Mouse (Mus musculus): ENCODE measurements at regions not wholly inside any gene's neighbourhood (a gene's known extent, or its start where the extent isn't known, plus 50 kb on each side); places are given as distances from the start of the nearest gene placed in this dataset.

DNA sequence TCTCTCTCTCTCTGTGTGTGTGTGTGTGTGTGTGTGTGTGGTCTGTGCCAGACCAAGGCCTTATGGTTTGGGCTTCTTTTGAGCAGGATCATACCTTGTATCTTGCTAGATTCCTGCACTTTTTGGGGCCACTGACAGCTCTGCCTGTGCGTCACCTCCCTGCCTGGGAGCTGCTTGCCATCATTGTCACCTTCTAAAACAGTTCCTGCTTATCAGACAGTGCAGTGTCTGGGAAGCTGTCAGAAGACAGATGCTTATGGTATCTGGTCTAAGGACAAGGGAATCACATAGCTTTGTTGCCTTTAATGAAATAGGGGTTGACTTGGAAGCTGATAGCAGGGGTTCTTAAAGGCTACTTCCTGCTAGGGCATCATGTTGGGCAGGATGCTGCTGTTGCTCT, 114.1 kb upstream of the Spon1 start:
- Histone ChIP-seq H3K27ac (ENCODE audit: low read length) (no peak overlapping the region), H3K27me3 (ENCODE audit: control insufficient read depth, insufficient read depth, low read length) (no peaks in the 10 kb centered on the region), H3K4me1 (ENCODE audit: control insufficient read depth, insufficient read depth, low read length) (no peaks in the 10 kb centered on the region), H3K4me2 (ENCODE audit: low read depth, low read length) (no peak overlapping the region), H3K4me3 (replicated peaks; ENCODE audit: low read length) (no peak overlapping the region), H3K9me3 (replicated peaks; ENCODE audit: control insufficient read depth, low read length) (no peaks in the 10 kb centered on the region), H3K9ac (ENCODE audit: low read length) (no peak overlapping the region), H3K36me3 (ENCODE audit: control insufficient read depth, insufficient read depth, low read length) (no peaks in the 10 kb centered on the region)
- ATAC-seq (ENCODE audit: insufficient read depth, low FRiP score), result no peak
- WGBS, result 88% methylated on average over 1 of the region's 1 CpGs

DNA sequence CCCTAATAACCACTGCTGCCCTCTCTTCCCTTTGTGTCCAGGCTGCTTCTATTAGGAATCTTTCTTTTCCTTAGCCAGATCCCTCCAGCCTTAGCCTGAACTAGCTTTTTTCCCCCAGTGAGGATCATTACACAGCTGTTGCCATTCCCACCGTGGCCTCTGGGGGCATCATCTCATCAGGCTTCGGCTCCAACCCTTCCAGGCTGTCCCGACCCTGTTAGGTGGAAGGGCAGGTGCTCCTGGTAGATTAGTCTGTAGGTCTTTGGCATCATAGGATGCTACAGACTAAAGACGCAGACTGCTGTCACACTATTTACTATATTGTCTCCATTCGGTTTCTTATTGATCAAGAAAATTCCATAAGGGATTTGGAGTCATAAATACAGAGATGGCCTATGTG, 112.7 kb upstream of the Spon1 start:
- Histone ChIP-seq H3K36me3 (ENCODE audit: control insufficient read depth, insufficient read depth, low read length) (no peaks in the 10 kb centered on the region), H3K27ac (ENCODE audit: low read length) (no peak overlapping the region)

DNA sequence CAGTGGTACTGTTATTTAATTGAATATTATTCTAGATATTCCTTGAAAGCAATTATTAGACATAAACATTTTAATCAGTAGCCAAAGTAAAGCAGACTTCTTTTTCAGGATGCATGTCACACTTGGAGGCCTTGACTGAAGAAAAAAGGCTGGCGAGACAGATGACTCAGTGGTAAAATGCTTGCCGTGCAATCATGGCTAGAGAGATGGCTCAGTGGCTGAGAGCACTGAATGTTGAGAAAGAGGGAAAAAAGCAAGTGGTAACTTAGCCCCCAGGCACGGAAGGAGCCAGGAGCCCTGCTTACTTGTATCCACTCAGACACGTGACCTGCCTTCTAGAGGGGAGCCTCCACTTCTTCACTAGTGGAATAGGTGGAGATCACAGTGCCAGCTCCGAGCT, 110.5 kb upstream of the Spon1 start:
- no peaks in the 10 kb centered on the region for H3K27me3 ChIP-seq (ENCODE audit: control insufficient read depth, insufficient read depth, low read length)
- no peak overlapping the region for H3K4me2 ChIP-seq (ENCODE audit: low read depth, low read length)
- H3K9me3 ChIP-seq (replicated peaks; ENCODE audit: control insufficient read depth, low read length), result no peaks in the 10 kb centered on the region
- 83% methylated on average over 5 of the region's 5 CpGs for WGBS
- H3K36me3 ChIP-seq (ENCODE audit: control insufficient read depth, insufficient read depth, low read length), result no peaks in the 10 kb centered on the region
- H3K9ac ChIP-seq (ENCODE audit: low read length), result no peak overlapping the region
- ATAC-seq (ENCODE audit: insufficient read depth, low FRiP score), result no peak
- no peak overlapping the region for H3K27ac ChIP-seq (ENCODE audit: low read length)
- no peaks in the 10 kb centered on the region for H3K4me1 ChIP-seq (ENCODE audit: control insufficient read depth, insufficient read depth, low read length)
- H3K4me3 ChIP-seq (replicated peaks; ENCODE audit: low read length), result no peak overlapping the region

More for the DNA sequence above, 112.7 kb upstream of the Spon1 start:
- 26% methylated on average over 5 of the region's 5 CpGs for WGBS
- Histone ChIP-seq H3K9me3 (replicated peaks; ENCODE audit: control insufficient read depth, low read length) (no peaks in the 10 kb centered on the region), H3K4me2 (ENCODE audit: low read depth, low read length) (no peak overlapping the region), H3K27me3 (ENCODE audit: control insufficient read depth, insufficient read depth, low read length) (no peaks in the 10 kb centered on the region), H3K9ac (ENCODE audit: low read length) (no peak overlapping the region), H3K4me1 (ENCODE audit: control insufficient read depth, insufficient read depth, low read length) (no peaks in the 10 kb centered on the region), H3K4me3 (replicated peaks; ENCODE audit: low read length) (no peak overlapping the region)
- ATAC-seq (ENCODE audit: insufficient read depth, low FRiP score), result no peak

DNA sequence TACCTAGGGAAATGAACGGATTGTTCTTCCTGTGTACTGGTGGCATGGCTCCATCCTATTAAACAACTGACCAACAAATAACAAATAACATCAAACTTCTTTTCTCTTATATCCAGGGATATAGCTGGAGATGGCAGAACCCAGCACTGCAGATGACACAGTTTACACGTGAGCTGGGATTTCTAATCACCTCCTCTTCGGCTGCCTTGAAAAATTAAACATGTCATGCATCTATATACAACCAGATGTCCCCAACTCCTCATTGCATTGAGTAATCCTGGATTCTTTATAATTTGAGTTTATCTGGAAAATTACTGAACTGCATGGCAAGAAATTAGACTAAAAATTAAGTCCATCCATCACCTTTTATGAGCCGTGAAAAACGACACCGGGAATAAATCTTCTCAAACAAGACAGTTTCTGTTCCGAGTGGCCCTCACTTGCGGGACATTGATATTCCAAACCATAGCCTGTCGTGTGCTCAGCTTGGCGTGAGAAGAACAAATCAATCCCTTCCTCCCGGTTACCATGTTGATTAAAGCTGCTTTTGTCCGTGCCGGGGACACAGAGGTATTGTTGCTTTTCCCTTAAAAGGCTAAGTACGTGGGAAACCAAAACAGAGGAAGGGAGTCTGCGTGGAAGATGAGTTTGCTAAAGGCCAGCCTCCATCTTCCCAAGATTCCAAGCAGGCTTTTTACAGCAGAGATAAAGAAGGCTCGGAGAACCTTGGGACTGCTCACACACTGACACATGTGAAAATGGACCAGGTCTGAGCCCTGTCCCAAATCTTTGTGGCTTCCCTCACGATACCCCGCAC, 92.8 kb upstream of the Spon1 start:
- Histone ChIP-seq H3K9me3 (replicated peaks; ENCODE audit: control insufficient read depth, low read length) (no peaks in the 10 kb centered on the region), H3K9ac (ENCODE audit: low read length) (no peak overlapping the region), H3K27ac (ENCODE audit: low read length) (no peak overlapping the region), H3K36me3 (ENCODE audit: control insufficient read depth, insufficient read depth, low read length) (no peaks in the 10 kb centered on the region), H3K27me3 (ENCODE audit: control insufficient read depth, insufficient read depth, low read length) (no peaks in the 10 kb centered on the region), H3K4me1 (ENCODE audit: control insufficient read depth, insufficient read depth, low read length) (no peaks in the 10 kb centered on the region), H3K4me2 (ENCODE audit: low read depth, low read length) (no peak overlapping the region), H3K4me3 (replicated peaks; ENCODE audit: low read length) (no peak overlapping the region)
- 58% methylated on average over 18 of the region's 18 CpGs for WGBS
- ATAC-seq (ENCODE audit: insufficient read depth, low FRiP score), result no peak

DNA sequence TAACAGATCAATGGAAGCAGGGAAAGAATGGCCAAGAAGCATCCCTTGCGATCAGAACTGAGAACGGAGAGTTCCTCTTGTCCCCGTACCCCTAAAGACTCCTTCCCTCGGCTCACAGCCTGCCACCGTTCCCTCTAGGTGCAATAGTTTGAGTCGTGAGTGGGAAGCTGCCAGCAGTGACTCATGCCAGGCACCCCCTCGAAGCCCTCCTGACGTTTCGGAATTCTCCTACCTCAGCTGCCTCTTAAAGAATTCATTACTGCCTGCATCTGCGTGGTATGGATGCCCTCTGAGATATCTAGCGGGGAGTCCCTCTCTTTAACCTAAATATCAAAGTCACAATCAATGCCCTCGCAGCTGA, 92.2 kb upstream of the Spon1 start:
- Histone ChIP-seq H3K27ac (ENCODE audit: low read length) (no peak overlapping the region), H3K4me2 (ENCODE audit: low read depth, low read length) (no peak overlapping the region), H3K4me3 (replicated peaks; ENCODE audit: low read length) (no peak overlapping the region), H3K9ac (ENCODE audit: low read length) (no peak overlapping the region), H3K36me3 (ENCODE audit: control insufficient read depth, insufficient read depth, low read length) (no peaks in the 10 kb centered on the region), H3K4me1 (ENCODE audit: control insufficient read depth, insufficient read depth, low read length) (no peaks in the 10 kb centered on the region), H3K27me3 (ENCODE audit: control insufficient read depth, insufficient read depth, low read length) (no peaks in the 10 kb centered on the region), H3K9me3 (replicated peaks; ENCODE audit: control insufficient read depth, low read length) (no peaks in the 10 kb centered on the region)
- 76% methylated on average over 12 of the region's 12 CpGs for WGBS
- ATAC-seq (ENCODE audit: insufficient read depth, low FRiP score), result no peak

DNA sequence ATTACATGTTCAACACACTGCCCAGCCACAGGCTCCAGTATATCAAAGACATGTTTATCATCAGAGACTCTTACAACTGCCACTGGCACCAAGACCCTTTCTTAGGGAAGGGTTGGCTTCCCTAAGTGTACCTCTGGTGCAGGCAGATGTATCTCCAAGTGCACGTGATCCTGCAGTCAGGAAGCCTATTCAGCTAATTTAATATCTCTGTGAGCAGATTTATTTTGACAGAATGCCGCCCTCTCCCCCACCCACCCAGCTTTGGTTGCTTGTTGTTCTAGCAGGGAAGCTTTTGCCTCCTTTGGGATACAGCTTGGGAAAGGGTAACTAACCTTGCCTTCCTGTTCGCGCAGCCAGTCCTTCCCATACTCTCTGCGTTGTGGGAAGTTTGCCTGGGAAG, 83.5 kb upstream of the Spon1 start:
- H3K4me2 ChIP-seq (ENCODE audit: low read depth, low read length), result no peak overlapping the region
- WGBS, result 73% methylated on average over 5 of the region's 5 CpGs
- H3K4me3 ChIP-seq (replicated peaks; ENCODE audit: low read length), result no peak overlapping the region
- no peak for ATAC-seq (ENCODE audit: insufficient read depth, low FRiP score)
- no peaks in the 10 kb centered on the region for H3K4me1 ChIP-seq (ENCODE audit: control insufficient read depth, insufficient read depth, low read length)
- H3K36me3 ChIP-seq (ENCODE audit: control insufficient read depth, insufficient read depth, low read length), result no peaks in the 10 kb centered on the region
- H3K27ac ChIP-seq (ENCODE audit: low read length), result no peak overlapping the region
- no peaks in the 10 kb centered on the region for H3K9me3 ChIP-seq (replicated peaks; ENCODE audit: control insufficient read depth, low read length)
- no peaks in the 10 kb centered on the region for H3K27me3 ChIP-seq (ENCODE audit: control insufficient read depth, insufficient read depth, low read length)
- no peak overlapping the region for H3K9ac ChIP-seq (ENCODE audit: low read length)

DNA sequence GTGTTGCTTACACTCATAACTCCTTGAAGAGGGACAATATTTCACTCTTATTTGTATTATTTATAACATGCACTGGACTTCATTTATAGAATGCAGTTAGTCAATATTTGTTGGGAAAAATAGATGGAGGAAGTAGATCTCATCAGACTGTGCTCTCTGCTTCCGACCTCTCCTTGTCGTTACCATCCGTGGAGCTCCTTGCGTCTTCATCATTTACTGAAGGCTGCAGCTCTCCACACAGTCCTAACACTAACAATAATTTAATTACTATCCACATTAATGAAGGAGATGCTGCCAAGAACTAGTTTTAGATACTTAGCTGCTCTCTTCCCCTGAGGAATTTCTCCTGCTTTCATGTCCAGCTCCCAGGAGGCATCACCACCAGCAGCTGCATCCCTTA, 80.4 kb upstream of the Spon1 start:
- Histone ChIP-seq H3K4me2 (ENCODE audit: low read depth, low read length) (no peak overlapping the region), H3K9ac (ENCODE audit: low read length) (no peak overlapping the region), H3K9me3 (replicated peaks; ENCODE audit: control insufficient read depth, low read length) (no peaks in the 10 kb centered on the region), H3K27me3 (ENCODE audit: control insufficient read depth, insufficient read depth, low read length) (no peaks in the 10 kb centered on the region), H3K27ac (ENCODE audit: low read length) (no peak overlapping the region), H3K4me3 (replicated peaks; ENCODE audit: low read length) (no peak overlapping the region), H3K36me3 (ENCODE audit: control insufficient read depth, insufficient read depth, low read length) (no peaks in the 10 kb centered on the region), H3K4me1 (ENCODE audit: control insufficient read depth, insufficient read depth, low read length) (peaks cover 8% of the 10 kb centered on the region; the same call in 1 of the 2 replicates)
- WGBS, result 89% methylated on average over 4 of the region's 4 CpGs
- ATAC-seq (ENCODE audit: insufficient read depth, low FRiP score), result no peak

DNA sequence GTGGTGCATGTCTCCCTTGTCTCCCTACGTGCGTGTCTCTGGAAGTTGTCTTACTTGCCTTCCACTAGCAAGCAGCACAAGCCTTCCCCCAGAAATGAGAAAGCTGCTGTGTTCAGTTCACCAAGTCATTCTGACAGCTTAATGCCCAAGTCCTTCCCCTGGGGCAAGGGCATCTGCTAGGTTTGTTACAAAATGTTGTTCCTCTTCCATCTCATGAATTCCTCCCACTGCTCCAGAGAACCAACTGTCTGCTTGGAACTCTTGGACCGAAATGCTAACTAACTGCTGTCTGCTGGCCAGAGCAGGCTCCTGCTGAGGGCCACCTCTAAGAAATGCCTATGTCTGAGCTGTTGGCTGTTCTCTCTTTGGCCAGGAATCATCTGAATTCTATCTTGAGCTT, 79.3 kb upstream of the Spon1 start:
- Histone ChIP-seq H3K9me3 (replicated peaks; ENCODE audit: control insufficient read depth, low read length) (no peaks in the 10 kb centered on the region), H3K4me2 (ENCODE audit: low read depth, low read length) (no peak overlapping the region), H3K4me1 (ENCODE audit: control insufficient read depth, insufficient read depth, low read length) (peaks cover 8% of the 10 kb centered on the region; the same call in 1 of the 2 replicates), H3K9ac (ENCODE audit: low read length) (no peak overlapping the region), H3K27me3 (ENCODE audit: control insufficient read depth, insufficient read depth, low read length) (no peaks in the 10 kb centered on the region), H3K4me3 (replicated peaks; ENCODE audit: low read length) (no peak overlapping the region), H3K27ac (ENCODE audit: low read length) (no peak overlapping the region), H3K36me3 (ENCODE audit: control insufficient read depth, insufficient read depth, low read length) (no peaks in the 10 kb centered on the region)
- WGBS, result 79% methylated on average over 3 of the region's 3 CpGs
- ATAC-seq (ENCODE audit: insufficient read depth, low FRiP score), result no peak

DNA sequence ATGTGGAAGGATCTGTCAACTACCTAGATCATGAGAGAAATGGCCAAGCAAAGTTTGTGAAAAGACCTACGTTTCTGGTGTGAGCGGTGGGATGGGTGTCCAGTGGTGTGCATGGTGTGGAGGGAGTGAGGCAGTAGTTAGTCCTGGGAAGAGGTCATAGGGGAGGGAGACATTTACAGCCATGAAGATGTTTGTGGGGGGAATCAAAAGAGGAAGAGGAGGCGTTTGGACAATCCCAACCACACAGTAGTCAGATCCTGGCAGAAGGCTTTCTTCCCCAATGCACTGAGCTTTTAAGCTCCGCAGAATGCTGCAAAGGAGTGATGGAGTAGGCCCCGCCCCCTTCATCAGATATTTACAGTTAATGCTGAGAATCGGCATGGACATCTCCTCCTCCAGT, 78.2 kb upstream of the Spon1 start:
- Histone ChIP-seq H3K4me3 (replicated peaks; ENCODE audit: low read length) (no peak overlapping the region), H3K4me2 (ENCODE audit: low read depth, low read length) (no peak overlapping the region), H3K27me3 (ENCODE audit: control insufficient read depth, insufficient read depth, low read length) (no peaks in the 10 kb centered on the region), H3K9ac (ENCODE audit: low read length) (no peak overlapping the region), H3K27ac (ENCODE audit: low read length) (no peak overlapping the region), H3K9me3 (replicated peaks; ENCODE audit: control insufficient read depth, low read length) (no peaks in the 10 kb centered on the region), H3K4me1 (ENCODE audit: control insufficient read depth, insufficient read depth, low read length) (peaks cover 8% of the 10 kb centered on the region; the same call in 1 of the 2 replicates), H3K36me3 (ENCODE audit: control insufficient read depth, insufficient read depth, low read length) (no peaks in the 10 kb centered on the region)
- no peak for ATAC-seq (ENCODE audit: insufficient read depth, low FRiP score)
- WGBS, result 70% methylated on average over 6 of the region's 6 CpGs
